Mouse (Mus musculus) G1E (cell line): Measurements from ENCODE around the gene Hexa. TPM values are rescaled to one million over a fixed set of nuclear protein-coding genes. Genes with fewer than 3 reads are reported as not detected.

Source experiments
- ATAC-seq: 2 replicates; pipeline ENCODE4 v1.8.0; 2016; ENCODE audit warnings: mild to moderate bottlenecking; ENCODE audit not compliant: insufficient number of reproducible peaks, poor library complexity, low FRiP score, severe bottlenecking; ENCODE audit errors: extremely low read depth
- DNase-seq: peaks from one replicate; pipeline ENCODE4 v3.0.0; 2012; ENCODE audit warnings: low spot score
- H3K27me3 ChIP-seq: 2 replicates; pipeline ENCODE4 v1.6.1; 2012; ENCODE audit warnings: mild to moderate bottlenecking, low read length, inconsistent platforms; ENCODE audit not compliant: insufficient read depth
- H3K36me3 ChIP-seq: replicated peaks from 2 replicates; pipeline ENCODE3; 2012; ENCODE audit warnings: mild to moderate bottlenecking, inconsistent platforms
- H3K4me1 ChIP-seq: 2 replicates; pipeline ENCODE4 v1.6.1; 2012; ENCODE audit warnings: low read depth, low read length, inconsistent platforms, mixed read lengths; ENCODE audit not compliant: insufficient read depth
- H3K4me3 ChIP-seq: 2 replicates; pipeline ENCODE4 v1.5.1; 2012; ENCODE audit warnings: low read depth, mild to moderate bottlenecking, inconsistent platforms, low read length, moderate library complexity, mixed read lengths
- H3K9me3 ChIP-seq: replicated peaks from 2 replicates; pipeline ENCODE4 v1.6.1; 2012; ENCODE audit warnings: inconsistent platforms
- CTCF ChIP-seq: IDR thresholded peaks from 2 replicates; pipeline ENCODE4 v1.5.1; 2012; ENCODE audit warnings: low read depth, low read length, inconsistent platforms, mixed read lengths
- GATA1 ChIP-seq: IDR thresholded peaks from 2 replicates; pipeline ENCODE4 v1.6.1; 2012; ENCODE audit warnings: borderline replicate concordance, low read length, inconsistent platforms, mixed read lengths
- GATA2 ChIP-seq: IDR thresholded peaks from 2 replicates; pipeline ENCODE4 v1.6.1; 2012; ENCODE audit warnings: low read depth, low read length, inconsistent platforms, borderline replicate concordance
- POLR2AphosphoS5 ChIP-seq: IDR thresholded peaks from 2 replicates; pipeline ENCODE4 v1.6.1; 2012; ENCODE audit warnings: low read depth, low read length, inconsistent platforms; ENCODE audit not compliant: insufficient replicate concordance
- TAL1 ChIP-seq: conservative IDR thresholded peaks from 2 replicates; pipeline ENCODE4 v1.6.1; 2012; ENCODE audit warnings: low read depth, low read length, inconsistent platforms, mixed read lengths
- polyA plus RNA-seq: library from polyadenylated mRNA; stranded (reverse); fragments of >175 nt; gene quantifications from 2 replicates; pipeline ENCODE4 v1.2.3, GENCODE M21; 2012
- total RNA-seq, 2 experiments: library from RNA; stranded (forward) in 1 of 2; stranded (reverse) in 1 of 2; fragments of 200-1000 nt in 1 of 2; fragments of >200 nt in 1 of 2; fragmentation: Nextera tagmentation in 1 of 2; gene quantifications; 2 replicates each; pipeline ENCODE4 v1.2.3; 2014 to 2017

The Hexa gene
- total RNA-seq (2014; fragmentation: Nextera tagmentation) (not detected in 2 replicates), total RNA-seq (2017) (0.41 and 0.55 TPM in 2 replicates), polyA plus RNA-seq (0.04 and 0.06 TPM in 2 replicates)

- no peak for ATAC-seq
- no peak within 1 kb of the TSS for H3K4me3 ChIP-seq
- TF ChIP-seq GATA1 (no peak), TAL1 (no peak), POLR2AphosphoS5 (no peak), CTCF (no peak), GATA2 (no peak)
- no peak for DNase-seq
- peaks cover 33% of the 10 kb centered on the region for H3K27me3 ChIP-seq
- H3K4me1 ChIP-seq: no peaks in the 10 kb centered on the region; the same call in 1 of the 2 replicates
- H3K36me3 ChIP-seq: no peaks in the 10 kb centered on the region
- H3K9me3 ChIP-seq: no peaks in the 10 kb centered on the region
Observed at GRCm38 (mm10) chr9:59539441-59540137, at the start of gene Hexa, which contains the start of gene Tmem202. Gene Hexa, plus strand, starts transcription at chr9:59539540. Gene Tmem202, minus strand, starts transcription at chr9:59539847.

GRCm38 (mm10) chr9:59508146-59508545, 31.2 kb upstream of the Hexa start:
- no peaks in the 10 kb centered on the region for H3K4me1 ChIP-seq
- ATAC-seq (no peak), DNase-seq (no peak)
- H3K36me3 ChIP-seq: no peaks in the 10 kb centered on the region
- no peak overlapping the region for H3K4me3 ChIP-seq
- TF ChIP-seq POLR2AphosphoS5 (no peak), GATA2 (no peak), GATA1 (no peak), TAL1 (no peak)
- H3K27me3 ChIP-seq: peaks cover 2% of the 10 kb centered on the region; the same call in 1 of the 2 replicates
- H3K9me3 ChIP-seq: no peaks in the 10 kb centered on the region

- Histone ChIP-seq H3K9me3 (no peaks in the 10 kb centered on the region), H3K27me3 (peaks cover 10% of the 10 kb centered on the region), H3K4me1 (no peaks in the 10 kb centered on the region), H3K4me3 (no peak overlapping the region), H3K36me3 (no peaks in the 10 kb centered on the region)
- ATAC-seq (no peak), DNase-seq (no peak)
- TF ChIP-seq GATA1 (no peak), GATA2 (no peak)
Observed at GRCm38 (mm10) chr9:59512381-59512780, 27.0 kb upstream of the Hexa start.

- Histone ChIP-seq H3K4me3 (no peak overlapping the region), H3K4me1 (no peaks in the 10 kb centered on the region), H3K27me3 (peaks cover 15% of the 10 kb centered on the region), H3K9me3 (no peaks in the 10 kb centered on the region), H3K36me3 (no peaks in the 10 kb centered on the region)
- ATAC-seq (no peak), DNase-seq (no peak)
- TF ChIP-seq GATA1 (no peak), TAL1 (no peak), GATA2 (no peak), POLR2AphosphoS5 (no peak), CTCF (no peak)
Observed at GRCm38 (mm10) chr9:59515069-59515468, 24.3 kb upstream of the Hexa start.

GRCm38 (mm10) chr9:59517127-59517526, 22.2 kb upstream of the Hexa start:
- H3K4me3 ChIP-seq: no peak overlapping the region
- H3K27me3 ChIP-seq: peaks cover 19% of the 10 kb centered on the region
- TF ChIP-seq POLR2AphosphoS5: no peak
- TF ChIP-seq TAL1: no peak
- TF ChIP-seq CTCF: no peak
- no peak for TF ChIP-seq GATA2
- no peak for TF ChIP-seq GATA1
- no peaks in the 10 kb centered on the region for H3K9me3 ChIP-seq
- DNase-seq (no peak), ATAC-seq (no peak)
- H3K4me1 ChIP-seq: no peaks in the 10 kb centered on the region
- H3K36me3 ChIP-seq: no peaks in the 10 kb centered on the region

- Histone ChIP-seq H3K27me3 (peaks cover 19% of the 10 kb centered on the region), H3K9me3 (no peaks in the 10 kb centered on the region), H3K4me1 (peaks cover 6% of the 10 kb centered on the region; the same call in 1 of the 2 replicates), H3K36me3 (no peaks in the 10 kb centered on the region), H3K4me3 (no peak overlapping the region)
- DNase-seq: no peak
- ATAC-seq: no peak
- no peak for TF ChIP-seq CTCF
- TF ChIP-seq TAL1: no peak
- no peak for TF ChIP-seq GATA1
- TF ChIP-seq GATA2: no peak
- TF ChIP-seq POLR2AphosphoS5: no peak
Observed at GRCm38 (mm10) chr9:59518976-59519375, 20.4 kb upstream of the Hexa start.
